8 mouse cellular contexts compared by ENCODE assay signal in the genomic region with DNA sequence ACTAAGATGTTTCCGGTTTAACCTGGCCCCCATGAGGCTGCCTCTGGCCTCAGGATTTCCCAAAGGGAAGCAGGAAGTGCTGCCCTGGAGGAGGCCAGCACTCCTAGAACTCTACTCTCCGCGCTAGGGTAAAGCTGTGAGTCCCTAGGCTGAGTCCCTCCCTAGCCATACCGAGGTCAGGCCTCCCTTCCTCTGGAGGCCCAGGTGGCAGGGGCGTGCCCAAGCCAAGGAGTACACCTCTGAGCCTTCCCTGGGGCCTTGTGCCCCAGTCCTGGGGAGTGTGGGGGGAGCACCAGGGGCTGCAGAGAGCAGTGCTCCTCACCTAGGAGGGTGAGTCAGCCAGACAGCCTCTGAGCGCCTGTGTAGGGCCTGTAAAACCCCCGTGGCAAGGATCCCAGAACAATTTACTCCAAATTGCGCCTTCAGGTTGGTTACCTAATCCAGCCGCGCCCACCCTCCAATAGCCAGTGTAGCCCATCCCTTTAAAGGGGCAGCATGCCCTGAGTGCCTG. TPM values are rescaled to one million over a fixed set of nuclear protein-coding genes. Genes with fewer than 3 reads are reported as not detected.
A peak's percentile ranks its signal among the peaks of the same experiment; 100 is the strongest.
DNase-seq lines count a peak whose midpoint lies in the region; ATAC-seq and TF ChIP-seq lines count a peak whose summit lies in the region.

No protein-coding gene starts in this region.

- H3K4me2 ChIP-seq in heart, embryonic 15.5 days = peak overlapping the region; percentile 90
- H3K4me2 ChIP-seq in limb, embryonic 14.5 days (replicated peaks; ENCODE audit: low read depth, low read length, severe bottlenecking) = peak overlapping the region; percentile 86
- peak overlapping the region; percentile 95 for H3K4me2 ChIP-seq in neural tube, embryonic 15.5 days

- peak overlapping the region; percentile 79 for H3K27ac ChIP-seq in heart, embryonic 15.5 days
- peak overlapping the region; percentile 34; the same call in 1 of the 2 replicates for H3K27ac ChIP-seq in limb, embryonic 14.5 days (replicated peaks; ENCODE audit: low read depth, low read length)
- 0 out of 2 replicates have a peak overlapping the region, but pooled peaks have one; percentile 23 for H3K27ac ChIP-seq in neural tube, embryonic 15.5 days (replicated peaks)

- no peaks in the 10 kb centered on the region for H3K27me3 ChIP-seq in heart, embryonic 15.5 days
- no peaks in the 10 kb centered on the region for H3K27me3 ChIP-seq in limb, embryonic 14.5 days (ENCODE audit: control insufficient read depth, insufficient read depth, low read length)
- H3K27me3 ChIP-seq in neural tube, embryonic 15.5 days (replicated peaks) = no peaks in the 10 kb centered on the region

- H3K9me3 ChIP-seq in heart, embryonic 15.5 days (replicated peaks) = no peaks in the 10 kb centered on the region
- no peaks in the 10 kb centered on the region for H3K9me3 ChIP-seq in limb, embryonic 14.5 days (ENCODE audit: control insufficient read depth, low read length)
- H3K9me3 ChIP-seq in neural tube, embryonic 15.5 days (replicated peaks) = no peaks in the 10 kb centered on the region

- H3K36me3 ChIP-seq in heart, embryonic 15.5 days = no peaks in the 10 kb centered on the region
- H3K36me3 ChIP-seq in limb, embryonic 14.5 days (ENCODE audit: control insufficient read depth, insufficient read depth, low read length) = no peaks in the 10 kb centered on the region
- H3K36me3 ChIP-seq in neural tube, embryonic 15.5 days = no peaks in the 10 kb centered on the region

- H3K4me1 ChIP-seq in heart, embryonic 15.5 days (replicated peaks) = peaks cover 20% of the 10 kb centered on the region
- H3K4me1 ChIP-seq in limb, embryonic 14.5 days (ENCODE audit: control insufficient read depth, insufficient read depth, low read length) = peaks cover 17% of the 10 kb centered on the region
- peaks cover 27% of the 10 kb centered on the region for H3K4me1 ChIP-seq in neural tube, embryonic 15.5 days

- WGBS in heart, embryonic 15.5 days = 32% methylated on average over 10 of the region's 10 CpGs
- WGBS in limb, embryonic 14.5 days = 5% methylated on average over 10 of the region's 10 CpGs
- WGBS in neural tube, embryonic 15.5 days = 17% methylated on average over 10 of the region's 10 CpGs

- ATAC-seq in heart, embryonic 15.5 days (replicated peaks; ENCODE audit: insufficient number of reproducible peaks, insufficient read depth, low FRiP score, low read depth) = 0 out of 2 replicates have a peak, but pooled peaks have one; percentile 7
- ATAC-seq in limb, embryonic 14.5 days (ENCODE audit: low FRiP score, low read depth) = peak; percentile 7; the same call in 1 of the 2 replicates
- ATAC-seq in neural tube, embryonic 15.5 days (ENCODE audit: low FRiP score) = no peak

- peak; percentile 78 for DNase-seq in cerebellum, adult 11-12 months
- no peak for DNase-seq in cerebellum, postnatal 4 days (ENCODE audit: low spot score in 2 of 2)
- peak; percentile 77 for DNase-seq in R1 (ENCODE audit: low read depth, low spot score)
- peak; percentile 72 for DNase-seq in limb, embryonic 14.5 days (ENCODE audit: low spot score)
- no peak for DNase-seq in B cell, adult 2 months
- no peak for DNase-seq in thymus, postnatal 0 days (ENCODE audit: low spot score)

- peak overlapping the region; percentile 78 for H3K4me3 ChIP-seq in heart, embryonic 15.5 days
- H3K4me3 ChIP-seq in limb, embryonic 14.5 days (replicated peaks; ENCODE audit: low read length) = peak overlapping the region; percentile 90
- peak overlapping the region; percentile 86 for H3K4me3 ChIP-seq in neural tube, embryonic 15.5 days (replicated peaks)

- no peak for TF ChIP-seq POLR2A in limb, embryonic 14.5 days (IDR thresholded peaks at IDR 0.05; ENCODE audit: borderline replicate concordance, extremely low read depth, insufficient read depth, insufficient read length)

- H3K9ac ChIP-seq in heart, embryonic 15.5 days = no peak overlapping the region
- peak overlapping the region; percentile 3; the same call in 1 of the 2 replicates for H3K9ac ChIP-seq in limb, embryonic 14.5 days (ENCODE audit: low read depth, low read length, severe bottlenecking)
- H3K9ac ChIP-seq in neural tube, embryonic 15.5 days (replicated peaks) = peak overlapping the region; percentile 90; the same call in 1 of the 2 replicates

RNA-seq across cellular contexts. Expression of a gene that starts 1.6 kb away (rescaled TPM):
- 12.6 and 20.5 TPM in 2 replicates for polyA plus RNA-seq in heart, embryonic 15.5 days (2015; fragmentation: Nextera tagmentation; extraction: Ambion mirVana)
- polyA plus RNA-seq in limb, embryonic 14.5 days (2012; rRNA removed) = 25.1 and 28.4 TPM in 2 replicates
- 33.8 and 41.7 TPM in 2 replicates for polyA plus RNA-seq in limb, embryonic 14.5 days (2014; fragmentation: Nextera tagmentation; extraction: Ambion mirVana)
- 23.7 and 38.8 TPM in 2 replicates for polyA plus RNA-seq in neural tube, embryonic 15.5 days (2015; fragmentation: Nextera tagmentation; extraction: Ambion mirVana)
- polyA plus RNA-seq in thymus, postnatal 0 days (2015; fragmentation: Nextera tagmentation; extraction: Ambion mirVana) = 37.3 and 38.8 TPM in 2 replicates

Comparison
In these comparisons a context has a peak if more than half of its experiments do, and no peak if none do; other contexts are left out.
1. DNase-seq: peak in cerebellum, adult 11-12 months (single experiment), R1 (single experiment) and limb, embryonic 14.5 days (single experiment); none in cerebellum, postnatal 4 days (0 of 2), B cell, adult 2 months (0 of 2) and thymus, postnatal 0 days (single experiment).
2. H3K27ac ChIP-seq: peak in every context shown above with its lines; median percentile 79 in heart, embryonic 15.5 days; 34 in limb, embryonic 14.5 days; 23 in neural tube, embryonic 15.5 days.
3. Peak in every context shown above with its lines, with median percentiles within 50 percentile points of each other: H3K4me2 ChIP-seq and H3K4me3 ChIP-seq.